Mouse (Mus musculus) A20 (cell line): ENCODE results near the gene P2rx7.

Experiments used
- DNase-seq: peaks from one replicate; pipeline ENCODE4 v3.0.0-alpha.2; 2011; ENCODE audit warnings: low read depth, low spot score

Gene P2rx7

DNA sequence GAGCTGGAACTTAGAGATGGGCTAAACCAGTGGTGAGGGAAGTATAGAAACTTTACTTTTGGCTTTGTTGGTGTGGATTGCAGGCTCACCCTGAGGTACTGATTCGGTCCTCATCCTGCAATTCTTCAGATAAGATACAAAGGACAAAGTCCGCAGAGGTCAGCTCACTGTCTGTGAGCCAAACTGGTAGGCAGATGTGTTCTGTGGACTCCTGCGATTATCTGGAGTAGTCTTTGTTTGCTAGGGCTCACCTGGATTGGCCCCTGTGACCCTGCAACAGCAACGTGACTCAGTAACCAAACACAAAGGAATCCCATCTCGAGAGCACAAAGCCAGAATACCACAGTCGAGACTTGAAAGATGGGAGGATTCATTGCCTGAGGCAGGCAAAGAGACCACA is 46.8 kb downstream of the P2rx7 start:
- no peak for DNase-seq

- no peak for DNase-seq
Observed at GRCm38 (mm10) chr5:122693431-122694207, 49.9 kb downstream of the P2rx7 start.

DNA sequence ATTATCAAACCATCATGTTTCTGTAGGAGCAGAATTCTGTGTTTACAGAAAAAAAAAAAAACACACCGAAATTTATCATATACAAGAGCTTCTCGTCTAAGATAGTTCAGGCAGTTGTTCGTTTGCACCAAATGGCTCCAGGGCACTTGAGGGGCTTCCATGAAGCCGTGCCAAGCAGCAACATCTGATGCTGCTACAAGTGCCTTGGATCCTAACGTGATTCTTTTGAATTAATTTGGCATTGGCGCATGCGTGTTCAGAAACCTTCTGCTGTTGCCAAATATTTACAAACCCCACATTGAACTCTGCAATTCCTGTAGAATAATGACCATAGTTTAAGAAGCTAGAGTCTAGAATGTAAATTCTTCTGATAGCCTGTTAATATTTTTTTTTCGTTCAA is 51.8 kb downstream of the P2rx7 start:
- no peak for DNase-seq

GRCm38 (mm10) chr5:122698041-122698700 is 54.5 kb downstream of the P2rx7 start:
- no peak for DNase-seq

DNA sequence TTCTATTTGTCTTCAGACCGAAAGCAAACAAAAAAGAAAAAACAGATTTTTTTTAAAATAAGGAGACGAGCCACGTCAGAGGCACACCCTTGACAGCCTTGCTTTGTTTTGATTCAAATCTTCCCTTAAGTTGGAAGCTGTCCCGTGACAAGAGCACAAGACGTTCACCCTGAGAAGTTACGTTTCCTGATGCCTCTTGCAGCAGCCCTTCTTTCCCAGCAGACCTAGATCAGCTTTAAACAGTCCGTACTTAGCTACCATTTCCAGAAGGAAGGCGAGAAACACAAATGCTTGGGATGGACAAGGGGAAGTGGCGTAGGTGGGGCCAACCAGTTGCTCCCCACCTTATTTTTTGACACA is 55.0 kb downstream of the P2rx7 start:
- no peak for DNase-seq

- DNase-seq, result no peak
Observed at GRCm38 (mm10) chr5:122700109-122700836, 56.6 kb downstream of the P2rx7 start.

DNA sequence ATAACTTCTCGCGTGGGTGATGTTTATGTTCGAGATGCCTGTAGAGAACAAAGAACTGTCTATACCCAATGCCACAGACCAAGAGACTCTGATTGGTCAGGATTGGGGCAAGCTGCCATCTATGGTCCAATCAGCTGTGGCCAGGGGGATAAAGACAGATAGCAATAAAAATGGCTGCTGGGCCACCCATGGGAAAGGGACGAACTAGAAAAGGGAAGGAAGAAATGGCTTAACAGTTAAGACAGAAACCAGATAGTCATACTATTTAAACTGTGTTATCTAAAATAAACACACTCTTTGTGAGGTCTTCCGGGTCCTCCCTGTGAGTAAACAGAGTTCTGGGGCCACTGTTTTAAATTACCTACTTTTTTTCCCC is 57.1 kb downstream of the P2rx7 start:
- no peak for DNase-seq

- peak; percentile 9 for DNase-seq
Observed at GRCm38 (mm10) chr5:122702156-122702555, 58.4 kb downstream of the P2rx7 start.

DNA sequence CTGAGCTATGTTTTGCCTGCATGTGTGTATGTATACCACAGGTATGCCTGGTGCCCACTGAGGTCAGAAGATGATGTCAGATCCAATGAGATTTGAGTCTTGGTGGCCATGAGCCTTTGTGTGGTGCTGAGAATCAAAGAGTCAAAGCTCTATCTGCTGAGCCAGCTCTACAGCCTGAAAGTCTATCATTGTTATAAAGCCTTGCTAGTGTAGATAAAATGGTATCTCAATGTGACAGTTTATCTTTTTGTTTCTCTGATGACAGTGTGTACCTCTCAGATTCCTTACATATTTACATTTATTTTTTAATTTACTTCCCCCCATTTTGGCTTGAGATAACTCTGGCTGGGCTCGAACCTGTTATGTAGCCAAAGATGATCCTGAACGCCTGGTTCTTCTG is 59.9 kb downstream of the P2rx7 start:
- no peak for DNase-seq

DNA sequence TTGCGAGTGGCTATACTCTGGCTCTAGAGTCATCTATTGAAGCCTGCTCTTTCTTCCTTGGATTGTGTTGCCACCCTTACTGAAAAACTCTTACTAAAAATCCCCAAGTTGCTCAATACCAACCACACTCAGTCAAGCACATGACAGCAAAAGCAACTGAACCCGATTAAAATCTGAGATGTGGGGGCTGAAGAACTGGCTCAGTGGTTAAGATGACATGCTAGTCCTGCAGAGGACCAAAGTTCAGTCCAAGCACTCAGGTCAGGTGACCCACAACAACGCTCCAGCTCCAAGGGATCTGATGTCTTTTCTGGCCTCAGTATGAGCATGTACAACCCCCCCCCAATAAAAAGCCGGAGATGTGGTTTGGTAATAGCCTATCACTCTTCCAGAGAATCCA is 60.9 kb downstream of the P2rx7 start:
- DNase-seq, result no peak

- DNase-seq, result no peak
Observed at GRCm38 (mm10) chr5:122705174-122705573, 61.5 kb downstream of the P2rx7 start.

- DNase-seq, result no peak
Observed at GRCm38 (mm10) chr5:122706917-122707275, 63.2 kb downstream of the P2rx7 start.

GRCm38 (mm10) chr5:122707276-122708181 is 63.8 kb downstream of the P2rx7 start, which contains the start of gene P2rx4:
P2rx4 (plus strand) TSS chr5:122707544.
- peak; percentile 92 for DNase-seq

DNA sequence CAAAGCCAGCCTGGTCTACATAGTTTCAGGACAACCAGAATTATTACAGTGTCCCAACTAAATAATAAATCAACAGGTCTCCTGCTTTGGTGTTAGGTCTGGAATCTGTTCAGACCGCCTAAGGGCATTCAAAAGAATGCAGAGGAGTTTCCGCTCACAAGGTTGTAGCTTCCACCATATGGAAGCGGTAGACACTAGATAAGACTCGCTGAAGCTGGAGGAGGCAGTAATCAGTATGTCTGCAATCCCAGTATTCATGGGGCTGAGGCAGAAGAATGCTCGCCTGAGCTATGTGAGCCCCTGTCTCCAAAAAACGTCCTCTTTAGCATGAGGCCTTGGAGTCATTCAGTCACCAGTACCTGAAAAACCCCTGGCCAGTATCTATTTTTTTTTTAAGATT is 65.1 kb downstream of the P2rx7 start:
- no peak for DNase-seq

DNA sequence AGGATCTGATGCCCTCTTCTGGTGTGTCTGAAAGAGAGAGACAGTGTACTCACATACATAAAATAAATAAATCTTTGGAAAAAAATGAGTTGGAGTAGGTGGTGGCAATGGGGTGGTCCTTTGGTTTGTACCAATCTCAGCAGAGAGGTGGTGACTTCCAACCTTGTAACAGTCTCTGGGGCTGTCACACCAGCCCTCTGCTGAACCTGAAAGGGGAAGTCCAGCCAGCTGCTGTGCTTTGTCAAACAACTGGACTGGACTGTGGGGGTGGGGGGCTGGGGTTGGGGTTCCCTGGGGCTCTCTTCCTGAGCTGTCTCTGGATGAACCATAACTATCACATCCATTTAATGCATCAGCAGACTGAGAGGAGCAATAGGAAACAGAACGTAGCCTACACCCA is 72.0 kb downstream of the P2rx7 start:
- peak; percentile 60 for DNase-seq

DNA sequence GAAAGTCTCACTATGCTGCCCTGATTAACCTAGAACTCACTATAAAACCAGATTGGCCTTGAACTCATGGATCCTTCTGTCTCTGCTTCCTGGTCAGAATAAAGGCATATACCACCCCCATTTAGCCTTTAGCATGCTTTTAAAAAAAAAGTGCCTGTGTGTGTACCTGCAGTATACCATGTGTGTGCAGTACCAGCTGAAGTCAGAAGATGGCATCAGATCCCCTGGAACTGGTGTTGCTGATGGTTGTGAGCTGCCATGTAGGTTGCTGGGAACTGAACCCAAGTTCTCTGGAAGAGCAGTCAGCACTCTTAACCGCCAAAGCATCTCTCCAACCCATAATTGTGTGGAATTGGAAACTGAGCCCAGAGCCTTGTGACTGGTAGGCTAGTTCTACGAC is 73.1 kb downstream of the P2rx7 start:
- peak; percentile 28 for DNase-seq

DNA sequence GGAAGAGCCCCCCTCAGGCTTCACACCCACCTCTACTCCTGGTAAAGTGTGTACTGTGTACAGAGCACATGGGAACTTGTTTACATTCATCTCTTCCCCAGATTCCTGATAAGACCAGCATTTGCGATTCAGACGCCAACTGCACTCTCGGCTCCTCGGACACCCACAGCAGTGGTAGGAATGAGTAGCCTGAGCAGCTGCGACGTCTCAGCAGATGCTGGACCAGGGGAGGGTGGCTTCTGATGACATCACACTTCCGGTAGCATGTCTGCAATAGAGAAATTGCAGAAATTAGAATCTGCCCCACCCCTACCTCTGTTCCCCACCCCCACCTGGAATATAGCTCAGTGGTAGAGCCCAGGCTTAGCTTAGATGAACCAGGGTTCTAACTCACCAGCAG is 74.7 kb downstream of the P2rx7 start:
- no peak for DNase-seq

GRCm38 (mm10) chr5:122719168-122719567 is 75.5 kb downstream of the P2rx7 start:
- DNase-seq, result no peak

- no peak for DNase-seq
Observed at GRCm38 (mm10) chr5:122725453-122725852, 81.7 kb downstream of the P2rx7 start.

GRCm38 (mm10) chr5:122726068-122726467 is 82.4 kb downstream of the P2rx7 start:
- DNase-seq, result peak; percentile 76

GRCm38 (mm10) chr5:122726595-122726994 is 82.9 kb downstream of the P2rx7 start:
- DNase-seq, result no peak

DNA sequence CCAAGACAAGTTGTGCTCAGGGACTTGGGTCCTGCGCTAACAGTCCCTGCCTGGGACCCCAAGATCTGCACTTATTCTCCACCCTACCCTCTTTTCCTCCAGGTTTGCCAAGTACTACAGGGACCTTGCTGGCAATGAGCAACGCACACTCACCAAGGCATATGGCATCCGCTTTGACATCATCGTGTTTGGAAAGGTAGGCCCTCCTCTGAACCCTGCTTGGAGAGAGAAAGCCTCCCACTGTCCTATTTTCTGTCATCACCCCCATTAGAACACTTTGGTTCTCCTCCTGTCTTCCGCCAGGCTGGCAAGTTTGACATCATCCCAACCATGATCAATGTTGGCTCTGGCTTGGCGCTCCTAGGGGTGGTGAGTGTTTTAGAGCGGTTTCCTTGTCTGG is 83.4 kb downstream of the P2rx7 start:
- no peak for DNase-seq
